Mouse (Mus musculus) spleen, adult 2 months (tissue): ENCODE measurements around the gene Slfnl1. TPM values are rescaled to one million over a fixed set of nuclear protein-coding genes. Genes with fewer than 3 reads are reported as not detected.

ENCODE experiments used
- DNase-seq, 2 experiments: peaks; one replicate each; pipeline versions ENCODE4 v3.0.0 to v3.0.0-alpha.2; 2012 to 2021; ENCODE audit warnings: low spot score in 2 of 2, low read depth in 1 of 2
- H3K27ac ChIP-seq: fragments of 200-500 bp; 2 replicates; pipeline ENCODE4 v1.5.1; 2012; ENCODE audit warnings: low read length, inconsistent platforms; ENCODE audit not compliant: insufficient read depth
- H3K27me3 ChIP-seq: fragments of 200-500 bp; 2 replicates; pipeline ENCODE4 v1.6.1; 2012; ENCODE audit warnings: mild to moderate bottlenecking, moderate library complexity, low read length, inconsistent platforms; ENCODE audit not compliant: control insufficient read depth, insufficient read depth
- H3K36me3 ChIP-seq: fragments of 200-500 bp; 2 replicates; pipeline ENCODE4 v1.6.1; 2012; ENCODE audit warnings: mild to moderate bottlenecking, low read length, inconsistent platforms; ENCODE audit not compliant: control insufficient read depth, insufficient read depth
- H3K4me1 ChIP-seq: fragments of 200-500 bp; 2 replicates; pipeline ENCODE4 v1.6.1; 2011; ENCODE audit warnings: inconsistent platforms; ENCODE audit not compliant: control insufficient read depth, insufficient read depth, insufficient read length
- H3K4me3 ChIP-seq: fragments of 200-500 bp; 2 replicates; pipeline ENCODE4 v1.5.1; 2011; ENCODE audit warnings: mild to moderate bottlenecking, inconsistent platforms; ENCODE audit not compliant: insufficient read depth, insufficient read length; ENCODE audit errors: extremely low read depth
- CTCF ChIP-seq: fragments of 200-500 bp; IDR thresholded peaks from 2 replicates; pipeline ENCODE4 v1.5.1; 2011; ENCODE audit warnings: mild to moderate bottlenecking, inconsistent platforms; ENCODE audit not compliant: insufficient read depth, insufficient read length, insufficient replicate concordance; ENCODE audit errors: extremely low read depth
- POLR2A ChIP-seq: fragments of 200-500 bp; IDR thresholded peaks from 2 replicates; pipeline ENCODE4 v1.6.1; 2011; ENCODE audit warnings: low read depth, low read length, inconsistent platforms
- WGBS: fragments of 180-500 bp; shearing (Covaris S2); methylation state at CpG from one replicate; pipeline ENCODE4 v1.1.7; 2018; 5-methylcytosine and 5-hydroxymethylcytosine counted together
- polyA plus RNA-seq: library from polyadenylated mRNA; depleted of rRNA; stranded (reverse); fragments of >200 nt; gene quantifications from 2 replicates; pipeline ENCODE4 v1.2.3, GENCODE M21; 2012

The Slfnl1 gene
- polyA plus RNA-seq, 1 experiment, result not detected

GRCm38 (mm10) chr4:120565726-120566125 lies 33.7 kb downstream of the Slfnl1 start:
- TF ChIP-seq POLR2A (no peak), CTCF (no peak)
- peaks cover 9% of the 10 kb centered on the region for H3K36me3 ChIP-seq
- 0 out of 2 replicates have a peak, but pooled peaks cover 2% of the 10 kb centered on the region for H3K27me3 ChIP-seq
- H3K4me1 ChIP-seq, result no peaks in the 10 kb centered on the region
- no peak overlapping the region for H3K27ac ChIP-seq
- 92% methylated on average over 2 of the region's 2 CpGs for WGBS
- no peak overlapping the region for H3K4me3 ChIP-seq
- DNase-seq, result no peak

- DNase-seq, result no peak
- TF ChIP-seq POLR2A (no peak), CTCF (no peak)
- WGBS, result 83% methylated on average over 5 of the region's 5 CpGs
- H3K27me3 ChIP-seq, result 0 out of 2 replicates have a peak, but pooled peaks cover 2% of the 10 kb centered on the region
- H3K4me1 ChIP-seq, result no peaks in the 10 kb centered on the region
- peaks cover 2% of the 10 kb centered on the region; the same call in 1 of the 2 replicates for H3K36me3 ChIP-seq
- no peak overlapping the region for H3K27ac ChIP-seq
- no peak overlapping the region for H3K4me3 ChIP-seq
These were observed 36.0 kb downstream of the Slfnl1 start for GRCm38 (mm10) chr4:120568005-120568404.

- TF ChIP-seq POLR2A (no peak), CTCF (no peak)
- WGBS, result 15% methylated on average over 4 of the region's 4 CpGs
- peak overlapping the region; percentile 34; the same call in 1 of the 2 replicates for H3K4me3 ChIP-seq
- H3K4me1 ChIP-seq, result no peaks in the 10 kb centered on the region
- H3K36me3 ChIP-seq, result 0 out of 2 replicates have a peak, but pooled peaks cover 2% of the 10 kb centered on the region
- 0 out of 2 replicates have a peak, but pooled peaks cover 2% of the 10 kb centered on the region for H3K27me3 ChIP-seq
- no peak overlapping the region for H3K27ac ChIP-seq
- DNase-seq, result no peak
These were observed 37.0 kb downstream of the Slfnl1 start for GRCm38 (mm10) chr4:120569025-120569424.

GRCm38 (mm10) chr4:120569486-120570437 lies 37.7 kb downstream of the Slfnl1 start, which contains the start of gene Ctps:
Gene Ctps (minus strand): TSS chr4:120570276.
- Histone ChIP-seq H3K4me3 (peak within 1 kb of the TSS; percentile 97), H3K27me3 (0 out of 2 replicates have a peak, but pooled peaks cover 2% of the 10 kb centered on the region), H3K4me1 (no peaks in the 10 kb centered on the region), H3K27ac (peak within 1 kb of the TSS; percentile 87), H3K36me3 (0 out of 2 replicates have a peak, but pooled peaks cover under 1% of the 10 kb centered on the region)
- DNase-seq, result peak; percentile 80 to 87
- TF ChIP-seq POLR2A (peak; percentile 23), CTCF (no peak)
- WGBS, result under 1% methylated on average over 97 of the region's 97 CpGs

- no peak for DNase-seq
- Histone ChIP-seq H3K4me1 (no peaks in the 10 kb centered on the region), H3K4me3 (peak overlapping the region; percentile 97), H3K27ac (peak overlapping the region; percentile 6; the same call in 1 of the 2 replicates), H3K27me3 (0 out of 2 replicates have a peak, but pooled peaks cover 2% of the 10 kb centered on the region), H3K36me3 (no peaks in the 10 kb centered on the region)
- 1% methylated on average over 27 of the region's 27 CpGs for WGBS
- TF ChIP-seq CTCF (no peak), POLR2A (no peak)
These were observed 38.5 kb downstream of the Slfnl1 start for GRCm38 (mm10) chr4:120570438-120571069.

GRCm38 (mm10) chr4:120571070-120571464 lies 39.0 kb downstream of the Slfnl1 start:
- Histone ChIP-seq H3K27ac (no peak overlapping the region), H3K36me3 (no peaks in the 10 kb centered on the region), H3K4me3 (no peak overlapping the region), H3K4me1 (no peaks in the 10 kb centered on the region), H3K27me3 (0 out of 2 replicates have a peak, but pooled peaks cover 2% of the 10 kb centered on the region)
- DNase-seq, result no peak
- 93% methylated on average over 3 of the region's 3 CpGs for WGBS
- TF ChIP-seq CTCF (no peak), POLR2A (no peak)

- Histone ChIP-seq H3K4me3 (no peak overlapping the region), H3K27ac (no peak overlapping the region), H3K27me3 (0 out of 2 replicates have a peak, but pooled peaks cover 2% of the 10 kb centered on the region), H3K4me1 (no peaks in the 10 kb centered on the region), H3K36me3 (no peaks in the 10 kb centered on the region)
- TF ChIP-seq CTCF, result no peak
- no peak for TF ChIP-seq POLR2A
- DNase-seq, result no peak
- WGBS, result 82% methylated on average over 3 of the region's 3 CpGs
These were observed 39.7 kb downstream of the Slfnl1 start for GRCm38 (mm10) chr4:120571691-120572090.
